Mouse (Mus musculus) brain, embryonic 14.5 days (tissue): ENCODE measurements at regions not wholly inside any gene's neighbourhood (a gene's known extent, or its start where the extent isn't known, plus 50 kb on each side); places are given as distances from the start of the nearest gene placed in this dataset.
A peak's percentile ranks its signal among the peaks of the same experiment; 100 is the strongest.

Experiments used
- DNase-seq: peaks from one replicate; pipeline ENCODE4 v3.0.0-alpha.2; 2011; ENCODE audit warnings: low read depth
- CTCF ChIP-seq: fragments of 200-500 bp; IDR thresholded peaks from 2 replicates; pipeline ENCODE4 v1.5.1; 2012; ENCODE audit warnings: inconsistent platforms, mild to moderate bottlenecking, moderate library complexity, borderline replicate concordance; ENCODE audit not compliant: insufficient read depth, insufficient read length; ENCODE audit errors: extremely low read depth
- POLR2A ChIP-seq: fragments of 200-500 bp; IDR thresholded peaks from 2 replicates; pipeline ENCODE4 v1.6.1; 2012; ENCODE audit warnings: mild to moderate bottlenecking, inconsistent platforms, borderline replicate concordance; ENCODE audit not compliant: poor library complexity, insufficient read depth, insufficient read length, severe bottlenecking; ENCODE audit errors: extremely low read depth

DNA sequence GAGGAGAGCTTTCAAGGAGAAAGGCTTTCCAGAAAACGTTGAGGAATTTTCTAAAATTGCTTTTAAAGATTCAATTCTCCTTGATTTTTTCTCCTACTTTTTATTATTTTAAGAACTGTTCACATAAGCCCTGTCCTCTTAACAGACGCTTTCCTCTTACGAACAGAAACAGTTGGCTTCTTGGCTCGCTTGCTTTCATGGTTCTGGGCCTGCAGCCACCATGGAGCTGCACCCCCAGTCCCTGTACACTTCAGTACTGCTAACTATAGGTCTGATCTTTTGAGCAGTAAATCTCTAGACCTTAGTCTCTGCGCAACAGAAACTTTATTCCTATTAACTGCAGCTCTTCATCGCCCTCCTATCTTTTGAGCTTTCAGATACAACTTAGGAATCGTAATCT, 63.8 kb upstream of the Slc22a12 start:
- TF ChIP-seq CTCF (no peak), POLR2A (no peak)
- DNase-seq = peak; percentile 26

GRCm38 (mm10) chr19:6604702-6605101, 61.9 kb upstream of the Slc22a12 start:
- TF ChIP-seq POLR2A (no peak), CTCF (peak; percentile 28; the same call in 1 of the 2 replicates)
- no peak for DNase-seq

DNA sequence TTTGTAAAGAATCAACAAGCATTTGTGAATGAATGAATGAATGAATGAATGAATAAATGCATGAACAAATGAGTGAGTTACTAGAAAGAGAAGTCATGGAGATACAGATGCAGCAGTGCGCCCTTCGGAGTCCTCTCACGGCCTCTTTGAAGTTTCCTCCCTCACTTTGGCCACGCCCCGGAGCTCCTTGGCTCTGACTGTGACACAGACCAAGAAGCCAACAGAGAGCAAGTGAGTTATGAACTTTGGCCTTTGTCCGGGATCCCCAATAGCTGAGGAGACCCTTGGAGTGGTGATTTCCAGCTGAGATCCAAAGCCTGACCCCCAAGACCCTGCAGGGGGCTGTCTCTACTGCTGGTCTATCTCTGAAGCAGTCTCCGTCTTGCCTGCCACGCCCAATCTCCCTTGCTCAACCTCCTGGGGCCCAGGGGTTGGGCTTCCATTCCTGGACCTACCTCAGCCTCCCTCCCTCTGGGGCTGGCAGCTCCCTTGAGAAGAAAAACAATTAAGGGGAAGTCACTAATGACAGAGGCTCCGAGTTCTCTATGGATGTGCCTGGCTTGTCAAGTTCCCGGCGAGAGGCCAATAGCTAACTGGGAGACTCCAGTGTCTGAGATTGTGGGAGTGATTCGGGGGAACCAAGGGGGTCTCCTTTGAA, 58.2 kb upstream of the Slc22a12 start:
- no peak for DNase-seq
- TF ChIP-seq POLR2A (no peak), CTCF (no peak)

- TF ChIP-seq POLR2A (no peak), CTCF (no peak)
- DNase-seq = no peak
Observed at GRCm38 (mm10) chr19:6599281-6599680, 56.4 kb upstream of the Slc22a12 start.

GRCm38 (mm10) chr19:6598186-6598585, 55.4 kb upstream of the Slc22a12 start:
- no peak for DNase-seq
- TF ChIP-seq CTCF (no peak), POLR2A (no peak)

- no peak for DNase-seq
- no peak for TF ChIP-seq POLR2A
- TF ChIP-seq CTCF = no peak
Observed at GRCm38 (mm10) chr19:6595801-6596200, 53.0 kb upstream of the Slc22a12 start.
